Mouse (Mus musculus): ENCODE results near the gene Camta1. TPM values are rescaled to one million over a fixed set of nuclear protein-coding genes. Genes with fewer than 3 reads are reported as not detected.
A peak's percentile ranks its signal among the peaks of the same experiment; 100 is the strongest.

The Camta1 gene
- polyA plus RNA-seq, 1 experiment from 2014 or later: 123 TPM

- peak overlapping the region; percentile 33 for H3K4me3 ChIP-seq (ENCODE audit: low read depth, low read length)
- peaks cover 19% of the 10 kb centered on the region for H3K4me1 ChIP-seq (ENCODE audit: control insufficient read depth, insufficient read depth, low read length)
- WGBS: 12% methylated on average over 12 of the region's 12 CpGs
- H3K9me3 ChIP-seq (replicated peaks; ENCODE audit: control insufficient read depth, low read length): no peaks in the 10 kb centered on the region
- no peaks in the 10 kb centered on the region; the same call in 1 of the 2 replicates for H3K27me3 ChIP-seq (replicated peaks; ENCODE audit: control insufficient read depth, insufficient read depth, low read length)
- peak overlapping the region; percentile 70 for H3K4me2 ChIP-seq (ENCODE audit: low read length)
- H3K36me3 ChIP-seq (ENCODE audit: control insufficient read depth, insufficient read depth, low read length): no peaks in the 10 kb centered on the region
- H3K9ac ChIP-seq (ENCODE audit: low read length): peak overlapping the region; percentile 51; the same call in 1 of the 2 replicates
- DNase-seq (ENCODE audit: low spot score) (peak; percentile 51), ATAC-seq (peak; percentile 67)
- 0 out of 2 replicates have a peak overlapping the region, but pooled peaks have one; percentile 14 for H3K27ac ChIP-seq (ENCODE audit: low read depth, low read length)
These were observed 475.5 kb downstream of the Camta1 start for GRCm38 (mm10) chr4:151385985-151386700.

- no peak overlapping the region for H3K27ac ChIP-seq (ENCODE audit: low read depth, low read length)
- H3K4me3 ChIP-seq (ENCODE audit: low read depth, low read length): no peak overlapping the region
- no peaks in the 10 kb centered on the region for H3K36me3 ChIP-seq (ENCODE audit: control insufficient read depth, insufficient read depth, low read length)
- H3K9me3 ChIP-seq (replicated peaks; ENCODE audit: control insufficient read depth, low read length): no peaks in the 10 kb centered on the region
- no peak for ATAC-seq
- no peak overlapping the region for H3K9ac ChIP-seq (ENCODE audit: low read length)
- no peak for DNase-seq (ENCODE audit: low spot score)
- H3K27me3 ChIP-seq (replicated peaks; ENCODE audit: control insufficient read depth, insufficient read depth, low read length): no peaks in the 10 kb centered on the region
- no peak overlapping the region for H3K4me2 ChIP-seq (ENCODE audit: low read length)
- H3K4me1 ChIP-seq (ENCODE audit: control insufficient read depth, insufficient read depth, low read length): no peaks in the 10 kb centered on the region
- 47% methylated on average over 1 of the region's 1 CpGs for WGBS
These were observed 483.9 kb downstream of the Camta1 start for GRCm38 (mm10) chr4:151377731-151378130.

DNA sequence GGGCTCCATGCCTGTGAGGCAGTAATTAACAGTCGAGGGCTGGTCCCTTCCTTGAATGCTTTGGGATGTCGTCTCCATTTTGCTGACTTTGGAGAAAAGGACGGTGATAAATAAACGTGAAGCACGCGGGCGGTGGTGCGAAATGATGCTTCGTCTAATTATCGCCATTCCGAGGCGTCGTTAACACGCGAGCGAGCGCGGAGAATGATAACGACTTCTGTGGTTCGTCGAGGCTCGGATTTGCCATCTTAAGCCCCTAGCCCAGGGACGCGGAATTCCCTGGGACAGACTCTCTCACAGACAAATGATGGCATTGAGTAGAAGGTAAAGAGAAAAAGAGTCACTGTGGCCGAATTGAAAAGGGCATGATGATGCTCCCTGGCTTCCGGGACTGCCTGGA lies 485.4 kb downstream of the Camta1 start:
- H3K9ac ChIP-seq (ENCODE audit: low read length): no peak overlapping the region
- H3K36me3 ChIP-seq (ENCODE audit: control insufficient read depth, insufficient read depth, low read length): no peaks in the 10 kb centered on the region
- H3K27ac ChIP-seq (ENCODE audit: low read depth, low read length): no peak overlapping the region
- DNase-seq (ENCODE audit: low spot score) (peak; percentile 35), ATAC-seq (no peak)
- no peak overlapping the region for H3K4me2 ChIP-seq (ENCODE audit: low read length)
- H3K27me3 ChIP-seq (replicated peaks; ENCODE audit: control insufficient read depth, insufficient read depth, low read length): no peaks in the 10 kb centered on the region
- H3K4me1 ChIP-seq (ENCODE audit: control insufficient read depth, insufficient read depth, low read length): no peaks in the 10 kb centered on the region
- WGBS: 21% methylated on average over 26 of the region's 26 CpGs
- no peaks in the 10 kb centered on the region for H3K9me3 ChIP-seq (replicated peaks; ENCODE audit: control insufficient read depth, low read length)
- H3K4me3 ChIP-seq (ENCODE audit: low read depth, low read length): no peak overlapping the region

DNA sequence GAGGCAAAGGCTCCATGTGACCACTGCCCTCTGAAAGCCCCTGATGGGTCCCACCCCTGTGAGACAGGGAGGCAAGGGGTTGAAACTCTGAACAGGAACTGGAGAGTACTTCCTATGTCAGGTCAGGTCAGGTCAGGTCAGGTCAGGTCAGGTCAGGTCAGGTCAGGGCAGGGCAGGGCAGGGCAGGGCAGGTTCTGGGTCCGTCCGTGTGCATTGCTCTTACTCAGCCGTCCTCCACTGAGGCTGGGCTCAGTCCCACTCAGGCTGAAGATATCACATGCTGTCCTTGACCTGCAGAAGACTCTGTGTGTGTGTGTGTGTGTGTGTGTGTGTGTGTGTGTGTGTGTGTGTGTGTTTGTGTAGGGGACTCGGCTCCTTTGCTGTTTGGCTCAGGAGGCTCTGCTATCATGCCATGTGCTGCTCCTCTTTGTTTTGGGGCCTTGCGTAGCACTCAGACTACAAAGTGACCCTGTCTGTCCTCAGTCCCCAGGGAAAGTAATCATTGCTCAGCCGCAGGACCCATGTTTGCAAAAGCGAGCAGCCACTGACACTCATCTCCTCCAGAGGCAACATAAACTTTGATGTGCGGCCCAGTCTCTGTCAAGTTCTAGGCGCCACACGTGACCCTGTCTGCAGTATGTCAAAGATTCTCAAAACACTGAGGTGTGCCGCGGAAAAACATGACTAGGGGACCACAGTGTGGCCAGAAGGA lies 488.7 kb downstream of the Camta1 start:
- Histone ChIP-seq H3K4me2 (ENCODE audit: low read length) (no peak overlapping the region), H3K36me3 (ENCODE audit: control insufficient read depth, insufficient read depth, low read length) (no peaks in the 10 kb centered on the region), H3K27ac (ENCODE audit: low read depth, low read length) (no peak overlapping the region), H3K4me3 (ENCODE audit: low read depth, low read length) (no peak overlapping the region), H3K9me3 (replicated peaks; ENCODE audit: control insufficient read depth, low read length) (no peaks in the 10 kb centered on the region), H3K4me1 (ENCODE audit: control insufficient read depth, insufficient read depth, low read length) (no peaks in the 10 kb centered on the region), H3K9ac (ENCODE audit: low read length) (no peak overlapping the region), H3K27me3 (replicated peaks; ENCODE audit: control insufficient read depth, insufficient read depth, low read length) (no peaks in the 10 kb centered on the region)
- ATAC-seq: no peak
- DNase-seq (ENCODE audit: low spot score): no peak
- WGBS: 82% methylated on average over 12 of the region's 12 CpGs

DNA sequence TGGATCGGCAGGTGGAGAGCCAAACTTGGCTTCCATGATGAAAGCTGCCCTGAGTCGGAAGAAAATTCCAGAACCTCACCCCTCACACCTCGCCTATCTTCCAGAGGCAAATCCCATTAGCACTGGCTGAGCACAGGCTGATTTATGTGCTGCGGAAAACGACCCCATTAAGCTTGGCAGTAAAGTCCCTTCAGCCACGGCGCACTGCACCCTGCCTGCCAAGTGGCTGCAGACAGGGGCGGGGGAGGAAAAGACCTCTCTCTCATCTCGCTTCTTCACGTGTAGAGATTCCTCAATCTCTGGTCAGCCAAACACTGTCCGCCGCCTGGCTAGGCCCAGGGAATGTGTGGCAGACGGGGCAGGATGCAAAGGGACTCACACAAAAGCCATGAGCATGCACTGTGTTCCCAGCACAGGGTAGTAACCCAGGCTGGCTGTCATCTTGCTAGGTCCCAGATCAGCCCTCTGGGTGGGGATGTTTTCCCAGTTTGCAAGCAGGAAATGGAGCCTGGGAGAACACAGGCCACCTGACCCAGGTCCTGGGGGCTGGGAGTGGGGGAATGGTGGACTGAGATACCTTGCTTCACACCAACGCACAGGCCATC lies 494.6 kb downstream of the Camta1 start:
- Histone ChIP-seq H3K9me3 (replicated peaks; ENCODE audit: control insufficient read depth, low read length) (no peaks in the 10 kb centered on the region), H3K4me2 (ENCODE audit: low read length) (no peak overlapping the region), H3K4me1 (ENCODE audit: control insufficient read depth, insufficient read depth, low read length) (no peaks in the 10 kb centered on the region), H3K4me3 (ENCODE audit: low read depth, low read length) (no peak overlapping the region), H3K27me3 (replicated peaks; ENCODE audit: control insufficient read depth, insufficient read depth, low read length) (no peaks in the 10 kb centered on the region), H3K36me3 (ENCODE audit: control insufficient read depth, insufficient read depth, low read length) (no peaks in the 10 kb centered on the region), H3K9ac (ENCODE audit: low read length) (no peak overlapping the region), H3K27ac (ENCODE audit: low read depth, low read length) (no peak overlapping the region)
- ATAC-seq (no peak), DNase-seq (ENCODE audit: low spot score) (no peak)
- 52% methylated on average over 14 of the region's 14 CpGs for WGBS

DNA sequence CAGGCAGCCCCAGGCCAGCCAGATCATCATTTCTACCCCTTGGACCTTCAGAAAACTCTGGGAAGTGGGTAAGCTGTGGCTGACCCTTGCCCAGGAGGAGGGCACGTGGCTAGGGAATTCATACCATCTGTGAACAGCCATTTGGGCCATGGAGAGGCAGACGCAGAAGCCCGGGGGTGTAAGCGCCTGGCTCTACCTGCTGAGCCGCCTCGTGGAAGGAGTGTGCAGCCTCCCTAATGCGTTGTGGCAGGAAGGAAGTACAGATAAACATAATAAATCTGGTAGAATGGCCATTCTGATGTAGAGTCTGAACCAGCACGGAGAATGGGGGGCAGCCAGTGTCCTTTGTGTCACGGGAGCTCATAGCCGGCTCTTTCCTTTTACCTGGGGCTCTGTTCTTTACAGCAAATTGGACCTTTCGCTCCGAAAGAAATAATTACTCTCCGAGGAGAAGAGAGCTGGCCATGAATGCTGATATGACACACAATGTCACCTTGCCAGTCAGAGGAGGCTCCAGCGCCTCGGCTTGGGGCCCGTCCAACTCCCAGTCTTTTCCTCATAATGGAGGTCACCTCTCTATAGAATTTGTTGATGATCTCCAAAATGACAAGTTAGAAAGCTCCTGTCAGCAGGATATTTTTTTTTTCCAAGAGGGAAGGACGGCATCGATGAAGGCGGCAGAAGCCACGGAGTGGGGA lies 500.6 kb downstream of the Camta1 start:
- peaks cover 6% of the 10 kb centered on the region for H3K4me1 ChIP-seq (ENCODE audit: control insufficient read depth, insufficient read depth, low read length)
- ATAC-seq: no peak
- H3K4me3 ChIP-seq (ENCODE audit: low read depth, low read length): no peak overlapping the region
- no peaks in the 10 kb centered on the region for H3K27me3 ChIP-seq (replicated peaks; ENCODE audit: control insufficient read depth, insufficient read depth, low read length)
- no peak overlapping the region for H3K9ac ChIP-seq (ENCODE audit: low read length)
- DNase-seq (ENCODE audit: low spot score): no peak
- H3K36me3 ChIP-seq (ENCODE audit: control insufficient read depth, insufficient read depth, low read length): no peaks in the 10 kb centered on the region
- 0 out of 2 replicates have a peak overlapping the region, but pooled peaks have one; percentile 36 for H3K27ac ChIP-seq (ENCODE audit: low read depth, low read length)
- no peaks in the 10 kb centered on the region for H3K9me3 ChIP-seq (replicated peaks; ENCODE audit: control insufficient read depth, low read length)
- 47% methylated on average over 20 of the region's 20 CpGs for WGBS
- H3K4me2 ChIP-seq (ENCODE audit: low read length): no peak overlapping the region

GRCm38 (mm10) chr4:151355505-151355904 lies 506.2 kb downstream of the Camta1 start:
- no peak overlapping the region for H3K9ac ChIP-seq (ENCODE audit: low read length)
- no peak overlapping the region for H3K27ac ChIP-seq (ENCODE audit: low read depth, low read length)
- H3K4me2 ChIP-seq (ENCODE audit: low read length): no peak overlapping the region
- WGBS: 61% methylated on average over 12 of the region's 12 CpGs
- no peaks in the 10 kb centered on the region for H3K36me3 ChIP-seq (ENCODE audit: control insufficient read depth, insufficient read depth, low read length)
- no peaks in the 10 kb centered on the region; the same call in 1 of the 2 replicates for H3K4me1 ChIP-seq (ENCODE audit: control insufficient read depth, insufficient read depth, low read length)
- no peak for ATAC-seq
- H3K4me3 ChIP-seq (ENCODE audit: low read depth, low read length): no peak overlapping the region
- no peaks in the 10 kb centered on the region for H3K27me3 ChIP-seq (replicated peaks; ENCODE audit: control insufficient read depth, insufficient read depth, low read length)
- H3K9me3 ChIP-seq (replicated peaks; ENCODE audit: control insufficient read depth, low read length): no peaks in the 10 kb centered on the region
- no peak for DNase-seq (ENCODE audit: low spot score)

GRCm38 (mm10) chr4:151352791-151353190 lies 508.9 kb downstream of the Camta1 start:
- Histone ChIP-seq H3K9me3 (replicated peaks; ENCODE audit: control insufficient read depth, low read length) (no peaks in the 10 kb centered on the region), H3K9ac (ENCODE audit: low read length) (no peak overlapping the region), H3K4me1 (ENCODE audit: control insufficient read depth, insufficient read depth, low read length) (no peaks in the 10 kb centered on the region; the same call in 1 of the 2 replicates), H3K4me3 (ENCODE audit: low read depth, low read length) (no peak overlapping the region), H3K27me3 (replicated peaks; ENCODE audit: control insufficient read depth, insufficient read depth, low read length) (no peaks in the 10 kb centered on the region), H3K27ac (ENCODE audit: low read depth, low read length) (no peak overlapping the region), H3K4me2 (ENCODE audit: low read length) (no peak overlapping the region), H3K36me3 (ENCODE audit: control insufficient read depth, insufficient read depth, low read length) (no peaks in the 10 kb centered on the region)
- ATAC-seq: no peak
- no peak for DNase-seq (ENCODE audit: low spot score)
- 77% methylated on average over 2 of the region's 2 CpGs for WGBS
